Mouse (Mus musculus): ENCODE results near the gene Atpif1. TPM values are rescaled to one million over a fixed set of nuclear protein-coding genes. Genes with fewer than 3 reads are reported as not detected.

Gene Atpif1
- total and polyA plus RNA-seq, 2 experiments, result 25.9 to 87.1 TPM

DNA sequence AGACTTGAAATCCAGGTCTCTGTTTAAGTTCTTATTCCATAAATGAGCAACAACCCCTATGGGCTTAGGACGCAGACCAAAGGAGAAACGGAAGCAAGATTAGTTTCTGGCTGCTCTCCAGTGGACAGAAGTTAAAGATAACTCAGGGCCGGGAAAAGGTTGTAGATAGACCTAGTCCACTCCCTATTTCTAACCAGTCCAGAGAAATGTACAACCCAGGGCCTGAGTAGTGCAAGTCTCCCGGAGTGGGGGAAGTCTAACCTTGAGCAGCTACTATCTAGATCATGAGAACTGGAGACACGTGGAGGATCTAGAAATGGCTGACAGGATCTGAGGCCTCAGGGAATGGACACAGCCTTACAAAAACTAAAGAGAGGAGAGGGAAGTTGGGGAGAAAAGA is 963 bp downstream of the Atpif1 start:
- H3K9ac ChIP-seq (ENCODE audit: low read depth, low read length), result peak overlapping the region; percentile 65
- H3K36me3 ChIP-seq (ENCODE audit: control insufficient read depth, insufficient read depth, low read length), result peaks cover 3% of the 10 kb centered on the region; the same call in 1 of the 2 replicates
- H3K27me3 ChIP-seq (ENCODE audit: control insufficient read depth, insufficient read depth, low read length), result no peaks in the 10 kb centered on the region
- H3K79me2 ChIP-seq (ENCODE audit: control insufficient read depth, insufficient read depth, low read length), result peaks cover 17% of the 10 kb centered on the region
- WGBS, result 18% methylated on average over 5 of the region's 5 CpGs
- peaks cover 18% of the 10 kb centered on the region; the same call in 1 of the 2 replicates for H3K4me1 ChIP-seq (ENCODE audit: control insufficient read depth, insufficient read depth, low read length)
- no peak for TF ChIP-seq POLR2A (IDR thresholded peaks at IDR 0.05; ENCODE audit: extremely low read depth, insufficient read depth, low read length)
- TF ChIP-seq CTCF (IDR thresholded peaks at IDR 0.05; ENCODE audit: low read depth, low read length), result no peak
- no peak for DNase-seq (ENCODE audit: extremely low read depth, low read depth, low spot score)
- peak overlapping the region; percentile 68 for H3K4me3 ChIP-seq (ENCODE audit: insufficient read depth, low read depth, low read length)
- peak overlapping the region; percentile 17; the same call in 1 of the 2 replicates for H3K27ac ChIP-seq (replicated peaks; ENCODE audit: insufficient read depth, low read depth, low read length)

DNA sequence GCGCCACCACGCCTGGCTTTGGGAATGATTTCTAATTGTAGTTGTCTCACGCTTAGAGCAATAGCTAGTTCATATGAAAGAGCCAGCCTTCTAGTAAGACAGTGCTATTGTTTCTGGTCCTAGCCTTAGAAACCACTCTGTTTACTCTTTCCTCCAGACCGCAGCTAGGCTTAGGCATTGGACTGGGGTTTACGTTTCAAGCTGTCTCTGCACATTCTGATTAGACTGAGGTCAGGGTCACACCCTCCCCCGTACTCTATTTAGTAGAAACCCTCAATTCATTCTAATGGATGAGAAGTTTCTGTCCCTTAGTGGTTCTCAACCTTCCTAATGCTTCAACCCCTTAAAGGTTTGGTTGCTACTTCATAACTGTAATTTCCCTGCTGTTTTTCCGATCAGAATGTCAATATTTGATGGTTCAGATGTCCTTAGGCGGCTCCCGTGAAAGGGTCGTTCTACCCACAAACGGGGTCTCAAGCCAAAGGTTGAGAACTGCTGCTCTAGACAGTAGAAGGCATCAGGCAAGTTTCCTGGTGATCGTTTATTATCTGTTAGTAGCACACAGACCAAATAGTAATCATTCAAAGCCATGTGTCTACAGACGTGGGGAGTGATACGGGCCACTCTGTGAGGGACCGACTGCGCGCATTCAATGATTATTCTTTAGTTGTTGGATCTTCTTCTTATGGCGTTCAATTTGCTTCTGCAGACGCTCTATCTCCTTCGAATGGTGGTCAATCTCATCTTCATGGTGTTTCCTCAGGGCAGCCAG is 3.2 kb downstream of the Atpif1 start:
- H3K4me1 ChIP-seq (ENCODE audit: control insufficient read depth, insufficient read depth, low read length), result peaks cover 10% of the 10 kb centered on the region; the same call in 1 of the 2 replicates
- no peaks in the 10 kb centered on the region for H3K27me3 ChIP-seq (ENCODE audit: control insufficient read depth, insufficient read depth, low read length)
- H3K9ac ChIP-seq (ENCODE audit: low read depth, low read length), result no peak overlapping the region
- no peak overlapping the region for H3K4me3 ChIP-seq (ENCODE audit: insufficient read depth, low read depth, low read length)
- no peaks in the 10 kb centered on the region for H3K79me2 ChIP-seq (ENCODE audit: control insufficient read depth, insufficient read depth, low read length)
- H3K36me3 ChIP-seq (ENCODE audit: control insufficient read depth, insufficient read depth, low read length), result peaks cover 3% of the 10 kb centered on the region; the same call in 1 of the 2 replicates
- TF ChIP-seq POLR2A (IDR thresholded peaks at IDR 0.05; ENCODE audit: extremely low read depth, insufficient read depth, low read length) (no peak), CTCF (IDR thresholded peaks at IDR 0.05; ENCODE audit: low read depth, low read length) (no peak)
- no peak overlapping the region for H3K27ac ChIP-seq (replicated peaks; ENCODE audit: insufficient read depth, low read depth, low read length)
- no peak for DNase-seq (ENCODE audit: extremely low read depth, low read depth, low spot score)
- 88% methylated on average over 20 of the region's 20 CpGs for WGBS

DNA sequence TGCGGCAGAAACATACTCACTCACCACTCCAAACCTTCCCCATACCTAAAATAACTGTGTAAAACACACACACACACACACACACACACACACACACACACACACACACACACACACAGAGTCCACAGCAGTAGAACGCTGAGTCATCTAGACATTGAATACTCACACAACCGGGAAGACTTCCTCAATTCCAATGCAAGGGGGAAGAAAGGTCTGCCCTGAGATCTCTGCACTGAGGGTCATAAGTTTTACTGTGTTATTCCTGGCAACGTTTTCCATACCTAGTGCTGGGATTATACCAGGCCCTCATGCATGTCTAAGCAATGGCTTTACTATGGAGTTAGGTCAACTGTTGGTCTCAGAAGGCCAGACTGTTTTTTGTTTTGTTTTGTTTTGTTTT is 4.1 kb downstream of the Atpif1 start:
- no peak for DNase-seq (ENCODE audit: extremely low read depth, low read depth, low spot score)
- H3K79me2 ChIP-seq (ENCODE audit: control insufficient read depth, insufficient read depth, low read length), result no peaks in the 10 kb centered on the region
- no peak overlapping the region for H3K4me3 ChIP-seq (ENCODE audit: insufficient read depth, low read depth, low read length)
- WGBS, result 68% methylated on average over 4 of the region's 4 CpGs
- H3K36me3 ChIP-seq (ENCODE audit: control insufficient read depth, insufficient read depth, low read length), result peaks cover 3% of the 10 kb centered on the region; the same call in 1 of the 2 replicates
- H3K27ac ChIP-seq (replicated peaks; ENCODE audit: insufficient read depth, low read depth, low read length), result no peak overlapping the region
- H3K4me1 ChIP-seq (ENCODE audit: control insufficient read depth, insufficient read depth, low read length), result peaks cover 5% of the 10 kb centered on the region; the same call in 1 of the 2 replicates
- no peaks in the 10 kb centered on the region for H3K27me3 ChIP-seq (ENCODE audit: control insufficient read depth, insufficient read depth, low read length)
- H3K9ac ChIP-seq (ENCODE audit: low read depth, low read length), result no peak overlapping the region
- TF ChIP-seq CTCF (IDR thresholded peaks at IDR 0.05; ENCODE audit: low read depth, low read length) (no peak), POLR2A (IDR thresholded peaks at IDR 0.05; ENCODE audit: extremely low read depth, insufficient read depth, low read length) (no peak)

GRCm38 (mm10) chr4:132527917-132528522 is 5.4 kb downstream of the Atpif1 start:
- H3K4me1 ChIP-seq (ENCODE audit: control insufficient read depth, insufficient read depth, low read length), result no peaks in the 10 kb centered on the region
- 90% methylated on average over 8 of the region's 8 CpGs for WGBS

GRCm38 (mm10) chr4:132526678-132527077 is 6.8 kb downstream of the Atpif1 start:
- Histone ChIP-seq H3K79me2 (ENCODE audit: control insufficient read depth, insufficient read depth, low read length) (no peaks in the 10 kb centered on the region), H3K36me3 (ENCODE audit: control insufficient read depth, insufficient read depth, low read length) (peaks cover 3% of the 10 kb centered on the region; the same call in 1 of the 2 replicates), H3K4me1 (ENCODE audit: control insufficient read depth, insufficient read depth, low read length) (no peaks in the 10 kb centered on the region), H3K4me3 (ENCODE audit: insufficient read depth, low read depth, low read length) (no peak overlapping the region), H3K9ac (ENCODE audit: low read depth, low read length) (no peak overlapping the region), H3K27ac (replicated peaks; ENCODE audit: insufficient read depth, low read depth, low read length) (no peak overlapping the region), H3K27me3 (ENCODE audit: control insufficient read depth, insufficient read depth, low read length) (no peaks in the 10 kb centered on the region)
- DNase-seq (ENCODE audit: extremely low read depth, low read depth, low spot score), result no peak
- 46% methylated on average over 2 of the region's 2 CpGs for WGBS
- peak; percentile 41; the same call in 1 of the 2 replicates for TF ChIP-seq CTCF (IDR thresholded peaks at IDR 0.05; ENCODE audit: low read depth, low read length)
- TF ChIP-seq POLR2A (IDR thresholded peaks at IDR 0.05; ENCODE audit: extremely low read depth, insufficient read depth, low read length), result no peak

More at GRCm38 (mm10) chr4:132527917-132528522, 5.4 kb downstream of the Atpif1 start:
- peaks cover 3% of the 10 kb centered on the region; the same call in 1 of the 2 replicates for H3K36me3 ChIP-seq (ENCODE audit: control insufficient read depth, insufficient read depth, low read length)
- H3K27ac ChIP-seq (replicated peaks; ENCODE audit: insufficient read depth, low read depth, low read length), result no peak overlapping the region
- TF ChIP-seq POLR2A (IDR thresholded peaks at IDR 0.05; ENCODE audit: extremely low read depth, insufficient read depth, low read length) (no peak), CTCF (IDR thresholded peaks at IDR 0.05; ENCODE audit: low read depth, low read length) (no peak)
- H3K79me2 ChIP-seq (ENCODE audit: control insufficient read depth, insufficient read depth, low read length), result no peaks in the 10 kb centered on the region
- H3K4me3 ChIP-seq (ENCODE audit: insufficient read depth, low read depth, low read length), result no peak overlapping the region
- no peak overlapping the region for H3K9ac ChIP-seq (ENCODE audit: low read depth, low read length)
- no peaks in the 10 kb centered on the region for H3K27me3 ChIP-seq (ENCODE audit: control insufficient read depth, insufficient read depth, low read length)
- no peak for DNase-seq (ENCODE audit: extremely low read depth, low read depth, low spot score)
